Mouse (Mus musculus) embryonic facial prominence, embryonic 10.5 days (tissue): ENCODE data around the gene Idh2. TPM values are rescaled to one million over a fixed set of nuclear protein-coding genes. Genes with fewer than 3 reads are reported as not detected.

Experiments
- DNase-seq: peaks from one replicate; pipeline ENCODE4 v3.0.0-alpha.2; 2017; ENCODE audit warnings: low spot score
- H3K27ac ChIP-seq: fragments of 300-500 bp; sonication (generic); replicated peaks from 2 replicates; pipeline ENCODE4 v1.5.1; 2016; ENCODE audit warnings: mild to moderate bottlenecking
- H3K27me3 ChIP-seq: fragments of 300-500 bp; sonication (generic); replicated peaks from 2 replicates; pipeline ENCODE4 v1.6.1; 2016; ENCODE audit warnings: low read depth, mild to moderate bottlenecking; ENCODE audit not compliant: poor library complexity, severe bottlenecking
- H3K36me3 ChIP-seq: fragments of 300-500 bp; sonication (generic); replicated peaks from 2 replicates; pipeline ENCODE4 v1.6.1; 2016; ENCODE audit warnings: mild to moderate bottlenecking, moderate library complexity
- H3K4me1 ChIP-seq: fragments of 300-500 bp; sonication (generic); 2 replicates; pipeline ENCODE4 v1.6.1; 2016
- H3K4me3 ChIP-seq: fragments of 300-500 bp; sonication (generic); 2 replicates; pipeline ENCODE4 v1.5.1; 2016; ENCODE audit warnings: mild to moderate bottlenecking, moderate library complexity
- H3K9me3 ChIP-seq: fragments of 300-500 bp; sonication (generic); 2 replicates; pipeline ENCODE4 v1.6.1; 2016; ENCODE audit warnings: mild to moderate bottlenecking
- WGBS: fragments of 180-500 bp; shearing (Covaris S2); methylation state at CpG from one replicate; pipeline ENCODE4 v1.1.7; 2016; 5-methylcytosine and 5-hydroxymethylcytosine counted together
- polyA plus RNA-seq: library from polyadenylated mRNA; unstranded; fragments of >200 nt; fragmentation: Nextera tagmentation; extraction: Ambion mirVana; gene quantifications from 2 replicates; pipeline ENCODE4 v1.2.1, GENCODE M21; 2016

The Idh2 gene
- 522 and 534 TPM in 2 replicates for polyA plus RNA-seq

DNA sequence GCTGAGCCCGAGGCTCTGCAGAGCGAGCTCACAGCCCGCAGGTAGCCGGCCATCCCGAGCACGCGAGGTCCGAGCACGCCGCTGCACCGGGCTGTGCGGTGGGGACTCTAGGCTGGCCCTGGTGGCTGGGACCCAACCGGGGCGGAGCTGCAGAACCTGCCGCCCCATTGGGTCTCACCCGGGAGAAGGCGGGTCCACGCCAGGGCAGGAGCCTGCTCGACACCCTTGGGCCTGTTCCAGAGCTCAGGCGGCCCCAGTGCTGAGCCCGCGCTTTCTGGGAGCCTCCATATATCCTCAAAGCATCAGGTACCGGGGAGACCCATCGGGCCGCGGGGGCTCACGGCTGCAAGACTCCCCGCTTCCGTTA lies at the start of gene Idh2:
Gene Idh2 (minus strand): TSS at position 169 of the 367 bp plus-strand sequence.
- under 1% methylated on average over 29 of the region's 29 CpGs for WGBS
- Histone ChIP-seq H3K27ac (peak within 1 kb of the TSS; percentile 98), H3K4me3 (peak within 1 kb of the TSS; percentile 91), H3K36me3 (peaks cover 31% of the 10 kb centered on the region), H3K27me3 (0 out of 2 replicates have a peak, but pooled peaks cover 3% of the 10 kb centered on the region), H3K9me3 (no peaks in the 10 kb centered on the region), H3K4me1 (peaks cover 55% of the 10 kb centered on the region)
- DNase-seq, result peak; percentile 93

- DNase-seq, result no peak
- Histone ChIP-seq H3K27ac (no peak overlapping the region), H3K4me1 (peaks cover 15% of the 10 kb centered on the region), H3K27me3 (no peaks in the 10 kb centered on the region), H3K36me3 (no peaks in the 10 kb centered on the region), H3K9me3 (no peaks in the 10 kb centered on the region), H3K4me3 (no peak overlapping the region)
- WGBS, result 82% methylated on average over 8 of the region's 8 CpGs
Observed at GRCm38 (mm10) chr7:80160945-80161306, 45.7 kb upstream of the Idh2 start.

DNA sequence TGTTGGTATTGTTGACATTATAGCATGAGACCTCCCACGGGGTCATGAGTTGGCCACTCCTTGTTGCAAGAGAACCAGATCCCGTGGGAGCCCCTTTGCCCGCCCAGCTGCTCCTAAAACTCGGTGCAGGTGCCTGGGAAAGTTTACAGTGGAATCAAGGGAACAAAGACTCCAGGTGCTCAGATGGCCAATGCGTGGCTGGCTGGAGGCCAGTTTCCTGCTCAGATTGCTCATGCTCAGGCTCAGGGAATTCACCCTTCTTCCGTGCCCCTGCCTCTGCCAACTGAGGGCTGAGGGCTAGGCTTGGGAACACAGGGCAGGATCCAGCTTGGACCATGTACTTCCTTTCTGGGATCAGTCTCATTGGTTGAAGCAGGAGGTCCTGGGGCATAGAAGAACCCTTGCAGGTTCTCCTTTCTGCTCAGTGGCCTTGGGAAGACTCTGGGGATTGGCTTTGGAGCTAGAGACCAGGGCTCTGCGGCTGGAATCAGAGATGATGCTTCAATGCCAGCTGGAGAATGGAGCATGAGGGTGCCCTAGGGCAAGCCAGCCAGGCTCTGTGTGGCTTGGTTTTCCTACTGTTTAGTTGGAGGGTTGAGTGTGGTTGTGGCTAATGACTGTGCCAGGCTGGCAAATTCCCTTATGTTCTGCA lies 45.2 kb upstream of the Idh2 start:
- DNase-seq, result no peak
- WGBS, result 75% methylated on average over 7 of the region's 7 CpGs
- Histone ChIP-seq H3K36me3 (no peaks in the 10 kb centered on the region), H3K9me3 (no peaks in the 10 kb centered on the region), H3K4me1 (peaks cover 15% of the 10 kb centered on the region), H3K27ac (no peak overlapping the region), H3K4me3 (no peak overlapping the region), H3K27me3 (no peaks in the 10 kb centered on the region)

GRCm38 (mm10) chr7:80158496-80159268 lies 43.5 kb upstream of the Idh2 start:
- Histone ChIP-seq H3K4me3 (no peak overlapping the region), H3K36me3 (no peaks in the 10 kb centered on the region), H3K27ac (no peak overlapping the region), H3K27me3 (no peaks in the 10 kb centered on the region), H3K4me1 (peaks cover 15% of the 10 kb centered on the region), H3K9me3 (no peaks in the 10 kb centered on the region)
- no peak for DNase-seq
- WGBS, result 87% methylated on average over 8 of the region's 8 CpGs

DNA sequence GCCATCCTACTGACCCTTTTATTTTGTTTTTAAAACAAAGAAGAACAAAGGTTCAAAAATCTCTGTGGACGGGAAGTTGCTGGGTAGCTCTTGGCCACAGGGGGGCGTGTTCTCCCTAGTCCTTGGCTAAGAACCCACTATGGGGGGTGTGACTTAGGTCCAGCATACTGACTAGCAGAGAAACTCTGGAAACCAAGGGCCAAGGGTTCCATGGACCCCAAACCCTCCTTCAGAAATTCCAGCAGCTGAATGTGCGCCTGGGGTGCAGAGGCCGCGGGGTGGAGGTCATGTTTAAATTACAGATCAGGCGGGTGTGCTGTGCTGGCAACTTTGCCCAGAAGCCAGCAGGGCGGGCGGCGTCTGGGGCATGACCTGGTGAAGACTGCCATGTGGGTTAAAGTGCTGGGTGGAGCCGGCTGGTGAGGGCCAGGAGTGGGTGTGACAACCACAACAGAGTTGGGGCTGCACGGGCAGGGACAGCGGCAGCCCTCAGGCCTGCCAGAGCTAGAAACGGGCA lies 41.6 kb upstream of the Idh2 start:
- Histone ChIP-seq H3K27ac (peak overlapping the region; percentile 35), H3K27me3 (no peaks in the 10 kb centered on the region), H3K4me1 (peaks cover 15% of the 10 kb centered on the region), H3K36me3 (no peaks in the 10 kb centered on the region), H3K4me3 (no peak overlapping the region), H3K9me3 (no peaks in the 10 kb centered on the region)
- 45% methylated on average over 13 of the region's 13 CpGs for WGBS
- DNase-seq, result peak; percentile 64

GRCm38 (mm10) chr7:80154689-80155088 lies 39.5 kb upstream of the Idh2 start:
- peaks cover 6% of the 10 kb centered on the region for H3K4me1 ChIP-seq
- H3K36me3 ChIP-seq, result no peaks in the 10 kb centered on the region
- H3K4me3 ChIP-seq, result no peak overlapping the region
- no peaks in the 10 kb centered on the region for H3K27me3 ChIP-seq
- WGBS, result 89% methylated on average over 3 of the region's 3 CpGs
- no peak for DNase-seq
- H3K27ac ChIP-seq, result no peak overlapping the region
- H3K9me3 ChIP-seq, result no peaks in the 10 kb centered on the region

DNA sequence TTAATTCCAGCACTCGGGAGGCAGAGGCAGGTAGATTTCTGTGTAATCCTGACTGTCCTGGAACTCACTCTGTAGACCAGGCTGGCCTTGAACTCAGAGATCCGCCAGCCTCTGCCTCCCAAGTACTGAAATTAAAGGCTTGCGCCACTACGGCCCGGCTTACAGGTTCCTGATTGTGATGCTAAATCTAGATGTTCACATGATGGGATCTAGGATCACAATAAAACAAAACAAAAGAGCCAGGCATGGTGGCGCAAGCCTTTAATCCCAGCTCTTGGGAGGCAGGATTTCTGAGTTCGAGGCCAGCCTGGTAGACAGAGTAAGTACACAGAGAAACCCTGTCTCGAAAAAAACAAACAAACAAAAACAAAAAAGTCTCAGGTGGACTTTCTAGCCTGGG lies 37.6 kb upstream of the Idh2 start:
- Histone ChIP-seq H3K4me1 (peaks cover 9% of the 10 kb centered on the region), H3K36me3 (no peaks in the 10 kb centered on the region), H3K9me3 (no peaks in the 10 kb centered on the region), H3K4me3 (no peak overlapping the region), H3K27ac (no peak overlapping the region), H3K27me3 (no peaks in the 10 kb centered on the region)
- no peak for DNase-seq
- 90% methylated on average over 8 of the region's 8 CpGs for WGBS

DNA sequence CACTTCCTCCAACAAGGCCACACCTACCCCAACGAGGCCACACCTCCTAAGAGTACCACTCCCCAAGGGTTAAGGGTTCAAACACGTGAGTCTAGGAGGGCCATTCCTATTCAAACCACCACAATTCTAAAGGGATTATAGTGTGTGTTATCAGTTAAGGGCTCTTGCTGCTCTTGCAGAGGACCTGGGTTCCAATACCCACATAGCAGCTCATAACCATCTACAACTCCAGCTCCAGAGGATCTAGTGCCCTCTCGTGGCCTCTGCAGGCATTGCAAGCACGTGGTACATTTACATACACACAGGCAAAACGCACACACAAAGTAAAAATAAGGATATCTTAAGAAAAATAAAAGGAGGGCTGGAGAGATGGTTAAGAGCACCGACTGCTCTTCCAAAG lies 37.0 kb upstream of the Idh2 start:
- no peak overlapping the region for H3K27ac ChIP-seq
- no peaks in the 10 kb centered on the region for H3K36me3 ChIP-seq
- peaks cover 9% of the 10 kb centered on the region for H3K4me1 ChIP-seq
- H3K27me3 ChIP-seq, result no peaks in the 10 kb centered on the region
- WGBS, result 58% methylated on average over 6 of the region's 6 CpGs
- DNase-seq, result no peak
- H3K9me3 ChIP-seq, result no peaks in the 10 kb centered on the region
- H3K4me3 ChIP-seq, result no peak overlapping the region

GRCm38 (mm10) chr7:80149356-80149755 lies 34.2 kb upstream of the Idh2 start:
- Histone ChIP-seq H3K27me3 (no peaks in the 10 kb centered on the region), H3K4me1 (0 out of 2 replicates have a peak, but pooled peaks cover 3% of the 10 kb centered on the region), H3K27ac (0 out of 2 replicates have a peak overlapping the region, but pooled peaks have one; percentile 10), H3K9me3 (no peaks in the 10 kb centered on the region), H3K4me3 (no peak overlapping the region), H3K36me3 (no peaks in the 10 kb centered on the region)
- 67% methylated on average over 9 of the region's 9 CpGs for WGBS
- no peak for DNase-seq

DNA sequence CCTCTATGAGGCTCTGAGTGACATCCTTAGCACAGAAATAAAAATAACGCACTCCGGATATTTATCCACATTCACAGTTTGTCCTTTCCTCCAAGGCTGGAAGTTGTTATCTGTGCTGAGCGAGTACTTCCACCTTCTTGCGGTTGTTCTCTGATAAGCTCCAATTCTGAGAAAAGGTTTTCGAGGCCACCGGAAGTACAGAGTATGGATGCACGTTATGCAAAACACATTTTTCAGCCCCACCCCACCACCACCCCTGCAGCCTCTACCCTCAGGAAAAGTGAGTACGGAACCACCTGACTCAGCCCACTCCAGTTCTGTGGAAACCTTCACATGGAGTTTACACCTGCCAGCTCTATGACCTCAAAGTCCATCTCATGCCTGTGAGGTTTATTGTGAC lies 30.9 kb upstream of the Idh2 start:
- H3K36me3 ChIP-seq, result no peaks in the 10 kb centered on the region
- no peak overlapping the region for H3K4me3 ChIP-seq
- 91% methylated on average over 8 of the region's 8 CpGs for WGBS
- DNase-seq, result no peak
- H3K27me3 ChIP-seq, result no peaks in the 10 kb centered on the region
- H3K27ac ChIP-seq, result no peak overlapping the region
- H3K9me3 ChIP-seq, result no peaks in the 10 kb centered on the region
- H3K4me1 ChIP-seq, result peaks cover 15% of the 10 kb centered on the region

DNA sequence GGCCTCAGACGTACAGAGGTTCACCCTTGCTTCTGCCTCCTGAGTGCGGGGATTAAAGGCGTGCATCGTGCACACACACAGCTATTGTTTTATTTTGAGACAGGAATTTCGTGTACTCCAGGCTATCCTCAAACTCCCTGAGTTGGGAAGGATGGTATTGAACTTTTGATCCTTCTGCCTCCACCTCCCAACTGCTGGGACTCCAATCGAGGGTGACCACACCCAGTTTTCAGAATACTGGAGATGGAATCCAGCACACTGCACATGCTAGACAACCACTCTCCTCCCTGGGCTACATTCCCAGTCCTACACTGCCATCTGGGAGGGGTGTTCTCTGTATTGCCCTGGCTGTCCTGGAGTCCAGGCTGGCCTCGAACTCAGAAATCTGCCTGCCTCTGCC lies 29.5 kb upstream of the Idh2 start:
- Histone ChIP-seq H3K4me1 (peaks cover 17% of the 10 kb centered on the region), H3K4me3 (no peak overlapping the region), H3K9me3 (no peaks in the 10 kb centered on the region), H3K27ac (no peak overlapping the region), H3K36me3 (no peaks in the 10 kb centered on the region), H3K27me3 (no peaks in the 10 kb centered on the region)
- no peak for DNase-seq
- 89% methylated on average over 7 of the region's 7 CpGs for WGBS

GRCm38 (mm10) chr7:80143331-80144273 lies 28.4 kb upstream of the Idh2 start:
- H3K27me3 ChIP-seq, result no peaks in the 10 kb centered on the region
- H3K27ac ChIP-seq, result peak overlapping the region; percentile 59
- H3K36me3 ChIP-seq, result no peaks in the 10 kb centered on the region
- peak; percentile 16 for DNase-seq
- H3K4me3 ChIP-seq, result no peak overlapping the region
- H3K9me3 ChIP-seq, result no peaks in the 10 kb centered on the region
- peaks cover 14% of the 10 kb centered on the region for H3K4me1 ChIP-seq
- WGBS, result 45% methylated on average over 22 of the region's 22 CpGs
